Mouse (Mus musculus) adrenal gland, postnatal 36 days (tissue): ENCODE measurements around the gene Fcrl5. TPM values are rescaled to one million over a fixed set of nuclear protein-coding genes. Genes with fewer than 3 reads are reported as not detected.

Experiments
- DNase-seq, 2 experiments: peaks; one replicate each; pipeline ENCODE4 v3.0.0; 2021; ENCODE audit warnings: mixed read lengths in 1 of 2
- total RNA-seq, 2 experiments: library from RNA; stranded (reverse); gene quantifications; 2 replicates each; pipeline ENCODE4 v1.2.3; 2021

Gene Fcrl5
- total RNA-seq, 2 experiments from 2014 or later = not detected

DNA sequence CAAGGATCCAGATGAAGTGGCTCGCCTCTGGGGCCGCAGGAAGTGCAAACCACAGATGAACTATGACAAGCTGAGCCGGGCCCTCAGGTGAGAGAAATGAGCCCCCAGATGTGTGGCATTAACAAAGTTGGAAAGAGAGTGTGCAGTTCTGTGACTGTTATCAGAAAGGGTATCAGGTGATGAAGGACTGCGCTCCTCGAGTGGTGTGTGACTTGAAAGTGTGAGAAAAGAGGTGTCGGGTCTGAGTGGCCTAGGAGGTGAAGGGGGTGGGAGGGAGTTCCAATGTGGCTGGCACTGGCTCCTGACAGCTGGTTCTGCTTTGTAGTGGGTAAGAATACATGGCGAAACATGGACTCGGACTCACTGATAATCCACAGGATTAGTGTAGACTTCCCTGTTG, 92.4 kb downstream of the Fcrl5 start:
- DNase-seq = no peak

DNA sequence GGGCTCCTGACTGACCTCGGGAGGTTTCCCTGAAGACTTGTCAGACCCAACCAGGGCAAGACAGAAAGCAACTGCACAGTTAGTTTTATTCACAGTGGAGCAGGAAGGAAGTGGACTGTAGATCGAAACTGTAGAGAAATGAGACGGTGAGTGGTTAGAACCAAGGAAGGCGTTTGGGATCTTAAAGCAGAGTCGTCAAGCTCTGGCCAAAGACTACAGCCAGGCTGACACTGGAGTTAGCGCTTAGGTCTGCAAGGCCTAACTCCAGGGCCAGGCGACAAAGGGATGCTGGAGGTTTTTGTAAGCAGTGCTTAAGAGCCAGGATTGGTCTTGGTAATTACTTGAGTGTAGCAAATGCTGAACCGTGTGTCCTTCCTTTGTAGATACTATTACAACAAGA, 93.3 kb downstream of the Fcrl5 start:
- DNase-seq = no peak

DNA sequence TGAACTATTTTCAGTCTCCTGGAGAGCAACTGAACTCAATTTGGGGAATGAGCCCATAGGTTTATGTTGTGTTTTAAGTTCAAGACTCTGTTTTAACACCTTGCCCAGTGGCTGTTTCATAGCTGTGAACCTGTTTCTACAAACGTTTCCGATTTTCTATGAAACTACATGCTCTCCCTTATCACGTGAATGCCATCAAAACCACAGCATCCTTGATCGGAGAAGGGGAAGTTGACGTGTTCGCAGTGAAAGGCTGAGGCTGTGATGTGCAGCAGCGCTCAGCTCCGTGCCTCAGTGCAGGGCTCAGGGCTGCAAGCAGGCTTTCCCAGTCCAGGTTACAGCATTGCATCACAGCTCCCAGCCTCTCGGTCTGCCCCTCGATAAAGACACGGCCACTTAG, 94.0 kb downstream of the Fcrl5 start:
- DNase-seq = no peak

DNA sequence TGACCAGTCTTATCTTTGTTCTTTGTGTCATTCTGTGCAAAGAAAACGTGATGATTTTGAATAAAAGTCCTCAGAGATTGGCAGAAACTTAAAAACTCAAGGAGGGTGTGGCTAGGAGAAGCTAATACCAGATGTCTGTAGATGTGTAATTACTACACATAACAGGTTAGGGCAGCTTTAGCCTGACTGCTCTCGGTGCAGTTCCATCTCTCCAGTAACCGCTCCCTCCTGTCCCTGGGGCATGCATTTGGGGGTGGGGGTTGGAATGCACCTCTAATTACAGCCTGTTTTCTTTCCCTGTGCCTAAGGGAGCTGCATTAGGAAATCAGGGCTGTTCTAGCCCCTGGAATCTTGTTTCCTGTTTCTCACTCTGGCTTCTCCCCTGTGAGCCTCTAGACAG, 94.7 kb downstream of the Fcrl5 start:
- no peak for DNase-seq

DNA sequence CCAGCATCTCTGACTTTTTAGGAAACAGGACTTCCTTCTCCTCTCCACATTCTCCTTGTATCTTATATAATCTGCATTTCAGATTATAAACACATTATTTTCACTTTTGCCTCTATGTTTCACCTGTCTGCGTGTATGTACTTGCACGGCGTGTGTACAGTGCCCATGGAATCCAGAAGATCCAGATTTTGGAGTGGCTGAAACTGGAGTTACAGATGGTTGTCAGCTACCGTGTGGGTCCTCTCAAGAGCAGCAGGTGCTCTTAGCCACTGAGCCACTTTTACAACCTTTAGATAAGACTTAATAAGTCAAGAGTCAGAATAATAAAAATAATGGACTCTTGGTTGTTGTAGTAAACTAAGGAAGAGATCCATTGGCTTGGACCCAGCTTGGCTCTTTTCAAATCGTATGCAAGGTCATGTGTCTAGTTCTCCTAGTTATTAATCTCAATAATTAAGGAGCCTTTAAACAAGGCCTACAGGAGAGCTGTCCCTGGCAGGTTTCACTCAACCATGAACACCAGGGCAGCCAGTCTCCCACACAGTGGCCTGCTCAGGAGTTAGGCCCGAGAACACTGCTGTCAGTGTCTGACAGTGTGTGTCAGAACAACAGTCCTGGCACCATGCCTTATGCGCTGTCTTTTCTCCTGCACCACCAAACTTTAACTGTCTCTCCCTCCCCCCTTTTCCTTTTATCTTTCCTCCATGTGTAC, 98.2 kb downstream of the Fcrl5 start:
- no peak for DNase-seq

DNA sequence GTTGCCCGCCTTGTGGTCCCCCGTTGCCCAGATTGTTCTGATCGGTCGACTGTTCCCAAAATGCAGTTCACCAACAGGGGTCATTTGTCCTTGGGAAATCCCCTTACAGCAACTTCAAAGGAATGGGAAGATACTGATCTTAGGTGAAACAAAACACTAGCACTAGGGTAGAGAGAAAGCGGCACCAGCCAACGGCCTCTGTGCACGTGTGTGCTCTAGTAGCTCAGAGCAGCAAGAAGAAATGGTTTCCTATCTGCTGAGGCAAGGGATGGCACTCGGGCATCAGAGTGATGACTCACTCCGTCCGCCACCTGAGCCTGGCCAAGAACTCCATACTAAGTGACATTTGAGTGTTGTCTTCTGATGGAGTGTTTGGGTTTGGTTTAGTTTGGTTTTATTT, 102.5 kb downstream of the Fcrl5 start:
- no peak for DNase-seq

DNA sequence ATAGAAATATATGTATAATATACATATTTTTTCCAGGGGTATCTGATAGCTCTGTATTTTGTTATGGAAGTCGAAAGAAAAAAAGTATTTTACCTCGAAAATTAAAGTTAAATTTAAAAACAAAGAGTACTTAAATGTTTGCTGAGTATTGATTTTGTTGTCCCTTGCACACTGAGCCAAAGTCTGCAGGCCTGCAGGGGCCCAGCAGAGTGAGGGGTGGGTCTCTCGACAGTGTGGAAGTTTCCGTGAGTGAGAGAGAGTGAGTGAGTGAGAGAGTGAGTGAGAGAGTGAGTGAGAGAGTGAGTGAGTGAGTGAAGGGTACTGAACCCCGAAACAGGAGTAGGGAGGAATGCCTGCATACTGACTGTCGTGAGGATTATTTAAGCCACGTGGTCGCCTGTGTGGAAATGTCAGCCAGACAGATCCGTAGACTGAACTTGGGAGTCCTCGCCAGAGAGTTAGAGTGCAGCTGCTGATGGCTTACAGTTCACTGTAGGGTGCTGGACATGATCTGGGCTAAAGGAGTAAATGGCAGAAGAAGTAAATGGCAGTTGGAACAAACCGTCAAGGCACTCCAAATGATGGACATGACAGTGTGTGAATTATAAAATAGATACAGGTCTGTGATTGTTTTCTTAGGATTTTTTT, 104.6 kb downstream of the Fcrl5 start:
- DNase-seq = no peak

DNA sequence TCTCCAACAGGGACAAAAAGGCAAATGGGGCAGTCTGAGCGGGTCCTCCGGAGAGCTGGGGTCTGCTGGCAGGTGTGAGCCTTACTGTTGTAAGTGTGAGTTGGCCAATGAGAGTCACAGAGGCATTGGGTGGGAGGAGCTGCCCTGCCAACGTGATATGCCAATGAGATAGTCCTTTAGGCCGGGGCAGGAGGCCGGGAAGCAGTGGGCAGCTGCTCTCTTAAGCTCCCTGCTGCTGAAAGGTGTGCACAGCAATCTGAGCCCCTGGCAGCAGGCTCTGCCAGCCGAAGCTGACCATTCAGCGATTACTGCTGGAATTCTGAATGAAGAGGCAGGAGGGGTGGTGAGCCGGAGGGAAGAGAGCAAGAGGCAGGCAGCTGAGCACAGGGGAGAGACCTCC, 105.1 kb downstream of the Fcrl5 start:
- DNase-seq = no peak

DNA sequence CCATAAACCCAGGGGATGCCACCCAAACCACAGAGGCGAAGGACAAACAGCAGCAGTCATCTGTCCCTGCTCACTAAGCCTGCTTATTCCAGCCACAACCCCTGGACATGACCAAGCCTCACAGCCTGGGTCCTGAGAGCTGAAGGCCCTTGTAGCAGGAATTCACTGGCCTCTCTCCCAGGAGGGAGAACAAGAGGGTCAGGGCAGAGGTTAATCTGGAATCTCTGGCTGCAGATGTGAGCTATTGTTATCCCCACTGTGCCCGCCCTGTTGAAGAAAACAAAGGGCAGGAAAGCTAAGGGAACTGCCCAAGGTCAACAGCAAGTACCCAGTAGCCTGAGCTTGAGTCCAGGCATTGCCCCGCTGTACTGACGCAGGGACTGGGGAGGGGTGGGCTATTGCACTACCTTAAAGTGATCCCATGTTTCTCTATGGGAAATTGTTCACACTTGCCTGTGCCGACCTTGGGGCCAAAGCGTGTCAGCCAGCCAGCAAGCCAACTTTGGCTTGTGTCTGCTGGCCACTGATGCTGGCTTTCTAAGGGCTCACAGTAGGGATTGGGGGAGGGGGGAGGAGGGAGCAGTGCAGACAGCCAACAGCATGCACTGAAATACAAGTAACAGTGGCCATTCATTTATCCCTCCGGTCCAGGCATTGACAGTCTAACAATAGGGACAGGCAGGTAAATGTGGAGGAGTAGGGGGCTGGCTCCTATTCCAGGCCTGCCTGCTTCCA, 107.1 kb downstream of the Fcrl5 start:
- no peak for DNase-seq

DNA sequence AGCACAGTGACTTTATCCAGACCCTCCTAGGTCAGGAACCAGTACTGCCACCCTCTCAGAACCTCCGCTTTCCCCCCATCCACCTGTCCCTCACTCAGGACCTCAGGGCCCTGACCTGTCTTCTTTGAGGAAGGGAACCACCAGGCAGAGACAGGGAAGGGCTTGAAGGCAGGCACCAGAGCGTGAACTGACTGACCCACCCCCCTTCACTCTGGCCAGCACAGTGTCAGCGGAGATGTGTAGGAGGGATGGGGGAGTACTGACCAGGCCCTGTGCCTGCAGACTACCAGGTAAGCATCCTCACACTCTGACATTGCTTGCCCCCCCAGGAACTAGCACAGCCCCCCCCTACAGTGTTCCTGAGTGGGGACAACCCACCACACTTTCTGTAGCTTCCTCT, 110.0 kb downstream of the Fcrl5 start:
- DNase-seq = no peak

DNA sequence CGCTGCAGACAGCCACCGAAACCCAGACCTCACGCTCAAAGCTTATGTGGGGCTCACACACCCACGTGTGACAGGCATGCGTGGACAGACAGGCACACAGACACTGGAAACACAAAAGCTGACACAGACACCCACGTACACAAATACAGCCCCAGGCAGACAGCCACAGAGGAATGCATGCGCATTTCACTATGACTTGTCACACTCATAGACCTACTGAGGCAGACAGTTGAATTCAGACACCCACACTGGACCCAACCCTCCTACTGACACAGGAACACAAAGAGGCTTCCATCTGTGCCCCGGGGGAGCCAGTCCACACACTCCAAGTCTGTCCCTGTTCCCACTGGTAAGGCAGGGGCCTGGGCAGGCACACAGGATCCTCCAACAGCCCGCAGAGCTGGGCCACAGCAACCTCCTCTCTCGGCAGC, 110.7 kb downstream of the Fcrl5 start:
- DNase-seq = no peak

DNA sequence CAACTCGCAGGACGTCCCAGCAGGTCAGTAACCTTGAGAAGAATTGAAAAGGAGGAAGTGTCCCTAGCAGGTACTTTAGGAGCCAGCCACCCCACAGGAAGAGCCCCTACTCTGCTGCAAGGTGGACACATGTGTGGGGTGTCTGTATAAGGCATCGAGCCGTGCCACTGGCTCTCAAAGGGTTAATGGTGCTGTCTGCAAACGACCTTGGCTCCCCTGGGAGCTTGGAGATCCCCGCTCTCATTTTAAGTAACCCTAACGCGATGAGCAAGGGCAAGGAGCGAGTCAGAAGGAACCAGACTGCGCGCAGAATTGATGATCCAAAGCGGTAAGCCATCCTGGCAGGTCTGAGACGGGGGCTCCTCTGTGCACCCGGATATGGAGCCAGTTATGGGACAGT, 114.3 kb downstream of the Fcrl5 start:
- no peak for DNase-seq

Other genes starting within 250 kb of the Fcrl5 start
- 1 to 10 TPM; 1.9 to 5.4 TPM for gene Fcrls, start 172.0 kb upstream of the Fcrl5 start, total RNA-seq
- gene Cd5l, start 77.9 kb upstream of the Fcrl5 start, total RNA-seq = 1 to 10 TPM in 1 of 2 experiments, under 1 TPM in 1; 0.49 to 1.1 TPM
- gene Fcrl1, start 59.4 kb upstream of the Fcrl5 start, total RNA-seq = under 1 TPM; 0.40 to 0.43 TPM
- 10 to 100 TPM; 22.0 to 24.7 TPM for gene Etv3, start 89.6 kb downstream of the Fcrl5 start, total RNA-seq
- 10 to 100 TPM; 38.3 to 39.2 TPM for gene Arhgef11, start 181.8 kb downstream of the Fcrl5 start, total RNA-seq